Mouse (Mus musculus): ENCODE data around the gene Daxx.
"Not testable (repeated sequence)": the region's sequence is repeated elsewhere in the genome, so short reads cannot be mapped to it uniquely, and the experiment has no call there.

The Daxx gene

DNA sequence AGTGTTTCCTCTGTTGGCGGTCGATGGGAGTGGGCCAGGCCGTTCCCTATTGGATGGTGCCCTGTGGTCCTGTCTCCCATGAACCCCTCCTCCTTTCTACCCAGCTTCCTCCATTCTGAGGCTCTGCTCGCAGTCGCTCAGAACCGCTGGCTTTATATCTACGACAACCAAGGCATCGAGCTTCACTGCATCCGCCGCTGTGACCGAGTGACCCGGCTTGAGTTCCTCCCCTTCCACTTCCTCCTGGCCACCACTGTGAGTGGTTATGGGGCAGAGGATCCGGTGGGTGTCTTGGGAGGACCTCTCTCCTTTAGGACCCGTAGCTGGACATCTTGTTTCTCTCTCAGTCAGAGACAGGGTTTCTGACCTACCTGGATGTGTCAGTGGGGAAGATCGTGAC lies 34.2 kb downstream of the Daxx start:
- DNase-seq (ENCODE audit: low spot score) = no peak

DNA sequence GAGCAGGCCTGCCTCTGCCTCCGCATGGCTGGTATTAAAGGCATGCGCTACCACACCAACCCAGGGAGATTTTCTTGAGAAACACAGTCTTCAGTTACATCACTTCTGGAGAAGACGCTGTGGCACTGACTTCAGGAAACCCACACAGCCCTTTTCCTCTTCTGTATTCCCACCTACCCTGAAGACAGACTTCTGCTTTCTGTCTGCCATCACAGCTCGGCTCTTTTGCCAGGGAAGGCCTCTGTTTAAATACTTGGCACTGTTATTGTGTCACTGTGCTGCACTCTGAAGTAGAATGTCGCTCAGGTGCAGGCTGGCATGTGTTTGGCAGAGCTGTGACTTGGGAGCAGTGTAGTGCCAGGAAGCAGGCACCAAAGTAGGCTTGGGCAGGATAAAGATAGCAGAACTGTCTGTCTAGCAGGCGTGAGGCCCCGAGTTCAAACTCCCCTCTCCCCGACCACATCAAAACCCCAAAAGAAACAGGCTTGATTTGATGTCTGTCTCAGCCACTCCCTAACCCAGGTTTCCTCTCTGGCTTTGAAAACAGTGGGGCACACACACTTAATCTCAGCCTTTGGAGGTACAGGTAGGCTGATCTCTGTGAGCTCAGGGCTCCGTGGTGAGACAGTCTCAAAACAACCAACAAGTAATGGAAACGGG lies 38.3 kb downstream of the Daxx start:
- DNase-seq (ENCODE audit: low spot score) = no peak

DNA sequence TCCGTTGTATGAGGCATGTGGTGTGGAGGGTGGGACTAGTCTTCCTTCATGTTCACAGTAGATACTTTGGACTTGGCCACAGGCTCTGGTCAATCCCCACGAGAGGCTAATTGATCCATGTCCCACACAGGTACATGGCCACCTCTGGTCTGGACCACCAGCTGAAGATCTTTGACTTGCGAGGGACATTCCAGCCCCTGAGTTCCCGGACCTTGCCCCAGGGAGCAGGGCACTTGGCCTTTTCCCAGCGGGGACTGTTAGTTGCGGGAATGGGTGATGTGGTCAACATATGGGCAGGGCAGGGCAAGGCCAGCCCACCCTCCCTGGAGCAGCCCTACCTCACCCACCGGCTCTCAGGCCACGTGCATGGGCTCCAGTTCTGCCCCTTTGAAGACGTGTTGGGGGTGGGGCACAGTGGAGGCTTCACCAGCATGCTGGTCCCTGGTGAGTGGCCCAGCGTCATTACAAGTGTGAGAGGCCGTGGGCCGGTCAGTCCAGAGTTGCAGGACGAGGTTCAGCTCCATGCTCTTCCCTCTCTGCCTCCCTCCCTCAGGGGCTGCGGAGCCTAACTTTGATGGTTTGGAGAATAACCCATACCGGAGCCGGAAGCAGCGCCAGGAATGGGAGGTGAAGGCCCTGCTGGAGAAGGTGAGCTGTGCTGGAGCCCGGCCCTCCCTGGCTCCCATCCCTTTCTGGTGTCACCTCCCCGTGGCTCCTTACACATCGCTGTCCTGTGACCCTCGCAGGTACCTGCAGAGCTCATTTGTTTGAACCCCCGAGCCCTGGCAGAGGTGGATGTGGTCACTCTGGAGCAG lies 39.1 kb downstream of the Daxx start:
- no peak for DNase-seq (ENCODE audit: low spot score)

DNA sequence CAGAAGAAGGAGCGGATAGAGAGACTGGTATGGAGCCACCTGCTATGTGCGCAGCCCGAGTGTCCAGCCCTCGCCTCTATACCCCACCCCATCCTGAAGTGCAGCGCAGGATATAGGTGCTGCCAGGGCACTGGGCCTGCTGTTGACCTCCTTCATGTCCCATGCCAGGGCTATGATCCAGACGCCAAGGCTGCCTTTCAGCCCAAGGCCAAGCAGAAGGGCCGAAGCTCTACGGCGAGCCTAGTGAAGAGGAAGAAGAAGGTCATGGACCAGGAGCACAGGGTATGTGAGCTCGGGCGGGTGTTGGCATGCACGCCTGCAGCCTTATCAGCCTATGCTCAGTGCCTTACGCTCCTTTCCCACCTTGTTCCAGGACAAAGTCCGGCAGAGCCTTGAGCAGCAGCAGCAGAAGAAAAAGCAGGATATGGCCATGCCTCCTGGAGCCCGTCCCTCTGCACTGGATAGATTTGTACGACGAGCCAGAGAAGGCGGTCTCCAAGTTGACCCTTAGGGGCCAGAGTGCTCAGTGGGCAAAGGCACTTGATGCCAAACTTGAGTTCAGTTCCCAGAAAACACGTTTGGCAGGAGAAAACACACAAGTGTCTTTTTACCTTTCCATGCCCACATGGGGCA lies 39.8 kb downstream of the Daxx start:
- DNase-seq (ENCODE audit: low spot score) = no peak

DNA sequence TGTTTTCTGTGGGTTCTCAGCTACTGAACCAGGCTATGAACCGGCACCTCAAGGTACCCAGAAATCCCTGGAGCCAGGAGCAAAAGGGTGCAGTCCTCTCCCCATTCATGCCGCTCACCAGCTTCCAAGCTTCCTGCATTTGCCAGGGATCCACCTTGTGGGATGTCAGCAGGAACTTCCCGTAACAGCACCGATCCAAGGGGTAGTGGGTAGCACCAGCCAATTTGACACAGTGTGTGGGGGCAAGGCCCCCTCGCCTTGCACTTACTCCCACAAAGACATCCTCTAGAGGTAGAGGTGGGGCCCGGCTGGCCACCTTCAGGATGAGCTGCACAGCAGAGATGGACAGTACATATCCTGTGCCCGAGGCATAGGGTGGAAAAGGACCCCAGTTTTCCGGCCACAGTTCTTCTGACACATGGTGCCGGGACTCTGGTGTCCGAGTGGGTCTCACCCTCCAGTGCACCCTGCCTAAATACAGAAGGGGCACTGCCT lies 41.0 kb downstream of the Daxx start:
- no peak for DNase-seq (ENCODE audit: low spot score)

DNA sequence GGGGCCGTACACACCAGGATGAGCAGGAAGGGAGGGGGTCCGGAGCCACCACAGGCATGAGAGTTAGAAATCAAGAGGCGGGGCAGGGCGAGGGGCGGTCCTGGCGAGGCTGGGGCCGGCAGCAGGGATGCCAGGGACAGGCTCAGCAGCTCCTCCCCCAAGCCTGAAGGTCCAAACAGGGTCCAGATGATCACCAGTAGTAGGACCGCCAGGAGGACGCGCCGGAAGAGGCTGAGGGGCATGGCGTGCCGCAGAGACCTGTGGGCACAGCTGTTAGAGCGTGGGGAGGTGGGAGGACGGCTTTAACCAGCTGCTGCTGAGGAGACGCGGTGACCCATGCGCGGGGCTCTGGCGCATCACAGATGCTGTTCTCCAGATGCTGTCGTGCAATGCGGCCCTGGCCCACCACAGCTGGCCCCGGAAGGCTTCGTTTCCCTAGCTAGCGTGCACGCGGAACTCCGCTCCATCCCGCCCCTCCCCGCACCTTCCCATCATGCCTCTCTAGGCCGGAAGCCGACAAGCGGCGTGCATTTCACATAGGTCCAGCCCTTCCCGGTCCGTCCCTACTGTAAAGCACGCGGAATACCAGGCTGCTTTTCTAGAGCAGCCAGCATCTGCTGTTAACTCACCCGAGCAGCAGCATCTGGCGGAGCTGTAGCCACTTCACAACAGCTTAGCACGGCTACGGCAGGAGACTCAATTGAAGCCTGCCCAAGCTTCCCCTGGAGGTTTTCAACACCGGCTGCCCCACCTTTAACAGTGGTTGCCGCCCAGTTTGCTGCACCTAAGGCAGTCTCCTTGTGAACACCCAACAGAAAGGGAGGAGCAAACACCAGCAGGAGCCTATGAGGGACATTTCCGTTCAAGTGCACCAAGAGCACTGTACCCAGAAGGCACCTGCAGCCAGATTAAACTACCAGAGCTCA lies 42.1 kb downstream of the Daxx start, which contains the start of gene B3galt4:
Gene B3galt4, minus strand, starts transcription at position 468 of the 926 bp plus-strand sequence.
- peak; percentile 57 for DNase-seq (ENCODE audit: low spot score)

DNA sequence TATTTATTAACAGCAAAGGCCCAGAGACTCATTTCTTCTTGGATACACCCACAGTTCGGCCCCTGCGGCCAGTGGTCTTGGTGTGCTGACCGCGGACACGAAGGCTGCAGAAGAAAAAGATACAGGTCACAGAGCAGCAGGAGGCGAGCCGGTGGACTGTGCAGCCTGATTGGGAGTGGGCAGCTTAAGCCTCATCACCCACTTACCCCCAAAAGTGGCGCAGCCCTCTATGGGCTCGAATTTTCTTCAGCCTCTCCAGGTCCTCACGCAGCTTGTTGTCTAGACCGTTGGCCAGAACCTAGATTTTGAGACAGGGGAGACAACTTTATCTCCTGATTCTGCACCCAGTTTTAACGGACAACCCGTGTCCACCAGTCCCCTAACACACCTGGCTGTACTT lies 42.8 kb downstream of the Daxx start:
- not testable (repeated sequence) for DNase-seq (ENCODE audit: low spot score)

DNA sequence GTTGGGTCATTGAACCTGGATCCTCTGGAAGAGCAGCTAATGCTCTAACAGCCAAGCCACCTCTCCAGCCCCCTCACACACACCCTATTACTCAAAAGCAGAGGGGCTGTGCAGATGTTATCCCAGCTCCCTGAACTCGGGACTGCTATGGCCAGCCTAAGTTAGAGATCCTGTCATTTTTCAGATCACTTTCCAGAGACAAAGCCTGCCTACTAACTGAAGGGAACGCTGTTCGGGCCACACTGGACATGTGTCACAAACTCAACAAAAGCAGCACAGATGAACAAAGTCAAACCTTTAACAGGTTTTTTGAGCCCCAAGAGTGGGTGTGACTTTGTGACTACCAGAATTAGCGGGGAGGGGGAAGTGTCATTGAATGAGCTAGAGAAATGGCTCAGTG lies 43.7 kb downstream of the Daxx start:
- DNase-seq (ENCODE audit: low spot score) = no peak

DNA sequence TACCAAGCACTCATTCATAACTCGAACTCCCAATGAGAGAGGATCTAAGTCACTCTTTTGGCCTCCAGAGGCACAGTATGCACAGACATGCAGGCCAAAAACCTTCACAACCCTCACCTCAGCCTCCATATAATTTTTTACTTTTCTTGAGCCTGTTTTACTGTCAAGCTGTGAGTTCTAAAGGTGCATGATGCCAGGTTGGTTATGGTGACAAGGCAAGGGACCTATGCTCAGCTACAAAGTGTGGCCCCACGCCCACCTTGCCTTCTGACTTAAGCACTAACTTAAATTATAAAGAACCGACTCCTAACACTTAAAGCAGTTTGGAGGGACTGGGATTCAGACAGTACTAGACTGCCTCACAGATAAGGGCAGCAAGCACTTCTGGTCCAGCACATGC lies 44.1 kb downstream of the Daxx start:
- no peak for DNase-seq (ENCODE audit: low spot score)

DNA sequence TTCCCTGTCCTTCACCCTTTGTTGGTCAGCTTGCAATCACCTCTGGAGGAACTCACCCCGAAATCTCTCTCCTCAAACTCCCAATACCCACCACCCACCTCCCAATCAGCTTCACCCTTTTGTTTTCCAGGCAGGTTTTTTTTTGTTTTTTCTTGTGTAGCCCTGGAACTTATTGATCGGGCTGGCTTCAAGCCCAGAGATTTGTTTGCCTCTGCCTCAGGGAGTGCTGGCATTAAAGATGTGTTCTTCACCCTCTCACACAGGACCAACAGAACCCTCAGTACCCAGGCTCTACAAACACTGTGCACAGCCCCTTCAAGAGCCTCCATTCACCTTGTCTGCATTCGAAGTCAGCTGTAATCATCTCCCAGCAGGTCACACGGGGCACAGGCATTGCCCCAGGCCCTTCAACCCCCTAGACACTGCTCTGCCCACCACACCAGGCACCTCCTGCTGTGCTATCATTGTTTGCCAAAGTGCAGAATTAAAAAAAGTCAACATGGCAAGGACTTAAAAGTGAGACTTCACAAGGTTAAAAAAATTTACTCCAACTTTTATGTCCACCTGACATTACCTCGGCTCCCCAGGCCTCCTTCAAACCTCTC lies 44.8 kb downstream of the Daxx start:
- no peak for DNase-seq (ENCODE audit: low spot score)

DNA sequence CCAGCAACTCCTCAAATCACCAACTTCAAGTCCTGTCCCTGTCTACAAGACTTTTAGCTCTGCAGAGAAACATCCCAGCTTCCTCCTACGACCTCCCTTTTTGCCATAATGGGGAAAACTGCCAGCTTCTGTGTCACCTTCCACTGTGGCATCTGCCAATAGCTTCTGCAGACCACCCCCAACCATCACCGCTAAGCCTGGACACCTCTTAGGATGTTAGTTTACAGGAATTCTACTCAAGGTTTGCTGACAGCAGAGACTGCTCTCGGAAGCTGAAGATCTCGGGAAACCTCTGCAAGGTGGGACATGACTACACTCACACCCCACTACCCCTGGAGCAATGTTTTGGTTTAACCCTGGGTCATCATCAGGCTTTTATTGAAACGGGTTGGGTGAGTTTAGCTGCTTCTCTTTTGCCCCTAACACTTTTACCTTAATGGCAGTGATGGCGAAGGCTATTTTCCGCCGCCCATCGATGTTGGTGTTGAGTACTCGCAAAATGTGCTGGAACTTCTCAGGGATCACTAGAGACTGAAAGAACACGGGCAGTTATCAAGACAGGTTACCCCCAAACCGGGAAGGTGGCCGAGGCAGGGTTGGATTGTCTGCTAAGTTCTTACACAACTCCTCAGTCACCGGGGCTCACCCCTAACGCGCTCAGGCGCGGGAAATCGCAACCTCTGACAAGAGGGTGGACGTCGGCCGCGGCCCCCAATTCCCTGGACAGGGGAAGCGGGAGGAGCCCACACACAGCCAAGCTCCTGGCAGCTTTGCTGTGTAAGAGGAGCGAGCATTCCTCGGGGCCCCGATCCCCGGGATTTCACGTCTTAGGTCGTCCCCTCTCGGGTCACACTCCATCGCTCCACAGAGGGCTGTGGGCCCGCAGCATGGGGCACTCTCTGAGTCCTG lies 45.7 kb downstream of the Daxx start:
- DNase-seq (ENCODE audit: low spot score) = no peak

DNA sequence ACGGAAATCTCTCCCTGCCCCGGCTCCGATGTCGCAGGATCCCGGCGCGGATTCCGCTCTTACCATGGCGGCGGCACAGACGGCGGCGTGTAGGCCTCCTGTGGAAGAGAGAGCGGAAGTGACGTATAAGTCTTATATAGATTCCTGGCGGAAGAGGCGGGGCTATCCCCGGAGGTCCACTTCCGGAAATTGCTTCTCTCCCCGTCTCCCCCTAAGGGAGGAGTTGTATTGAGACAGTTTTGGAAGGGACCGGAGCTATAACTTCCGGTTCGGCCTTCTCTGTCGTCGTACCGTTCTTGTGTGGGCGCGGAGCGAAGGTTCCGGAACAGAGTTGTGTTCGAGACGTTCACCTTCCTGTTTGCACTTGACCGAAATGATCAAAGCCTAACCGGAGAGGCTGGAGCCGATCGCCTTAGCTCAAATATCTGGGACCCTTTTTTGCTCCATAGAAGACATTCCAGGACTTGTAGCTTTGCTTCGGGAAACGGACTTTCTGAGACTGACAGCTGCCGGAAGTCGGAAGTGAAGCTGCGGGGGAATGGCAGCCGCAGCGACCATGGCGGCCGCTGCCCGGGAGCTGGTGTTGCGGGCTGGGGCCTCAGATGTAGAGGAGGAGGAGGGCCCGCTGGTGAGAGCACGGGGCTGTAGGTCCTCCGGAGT lies 46.5 kb downstream of the Daxx start, which contains the start of the genes Vps52 and Rps18:
Gene Vps52, plus strand, starts transcription at position 258 of the 660 bp plus-strand sequence.
Gene Rps18, minus strand, starts transcription at position 447 of the 660 bp plus-strand sequence.
- DNase-seq (ENCODE audit: low spot score) = peak; percentile 92

DNA sequence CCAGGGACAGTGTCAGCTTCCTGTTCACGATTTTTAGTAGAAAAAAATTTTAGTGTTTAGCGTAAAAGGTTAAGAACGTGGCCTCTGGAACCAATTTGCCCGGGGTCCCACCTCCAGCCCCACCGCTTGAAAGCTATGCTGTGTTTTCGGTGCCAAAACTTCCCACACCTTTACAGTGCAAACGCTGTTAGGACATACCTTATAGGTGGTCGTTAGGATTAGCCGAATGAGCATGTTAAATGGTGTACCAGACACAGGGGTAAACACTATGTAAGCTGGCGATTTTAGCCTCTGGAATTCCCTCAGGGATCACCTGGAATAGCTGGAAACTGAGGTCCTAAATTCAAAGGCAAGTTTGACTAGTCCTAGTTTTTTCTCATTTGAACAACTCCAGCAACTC lies 47.1 kb downstream of the Daxx start:
- DNase-seq (ENCODE audit: low spot score) = no peak

DNA sequence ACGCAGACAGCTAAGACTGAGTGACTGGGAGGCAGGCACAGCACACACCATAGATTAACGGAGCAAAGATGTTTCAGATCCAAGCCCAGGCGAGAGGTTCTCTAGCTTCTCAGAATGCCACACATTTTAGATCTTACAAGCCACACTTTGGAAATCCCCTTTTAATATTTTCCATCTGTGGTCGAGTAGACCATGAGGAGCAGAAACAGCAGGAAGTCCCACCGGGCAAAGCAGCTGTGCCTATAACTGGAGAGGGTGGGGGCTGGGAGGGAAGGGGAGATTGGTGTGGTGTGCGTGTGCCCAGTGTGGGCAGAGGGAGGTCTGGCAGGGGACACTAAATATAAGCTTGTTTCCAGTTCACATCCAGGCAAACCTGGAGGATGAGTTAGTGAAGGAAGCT lies 48.3 kb downstream of the Daxx start:
- DNase-seq (ENCODE audit: low spot score) = no peak

DNA sequence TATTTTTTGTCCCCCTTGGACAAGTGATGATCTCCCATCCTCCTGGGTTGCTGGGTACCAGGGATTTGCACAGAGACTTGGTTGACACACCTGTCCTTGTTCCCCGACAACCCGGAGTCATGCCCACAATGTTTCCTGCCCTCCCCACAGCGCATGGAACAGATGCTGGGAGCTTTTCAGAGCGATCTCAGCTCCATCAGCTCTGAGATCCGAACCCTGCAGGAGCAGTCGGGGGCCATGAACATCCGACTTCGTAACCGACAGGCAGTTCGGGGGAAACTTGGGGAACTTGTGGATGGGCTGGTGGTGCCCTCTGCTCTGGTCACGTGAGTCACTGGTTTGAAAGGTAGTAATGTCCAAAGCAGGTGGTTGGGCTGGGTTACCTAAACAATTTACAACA lies 49.2 kb downstream of the Daxx start:
- DNase-seq (ENCODE audit: low spot score) = no peak

DNA sequence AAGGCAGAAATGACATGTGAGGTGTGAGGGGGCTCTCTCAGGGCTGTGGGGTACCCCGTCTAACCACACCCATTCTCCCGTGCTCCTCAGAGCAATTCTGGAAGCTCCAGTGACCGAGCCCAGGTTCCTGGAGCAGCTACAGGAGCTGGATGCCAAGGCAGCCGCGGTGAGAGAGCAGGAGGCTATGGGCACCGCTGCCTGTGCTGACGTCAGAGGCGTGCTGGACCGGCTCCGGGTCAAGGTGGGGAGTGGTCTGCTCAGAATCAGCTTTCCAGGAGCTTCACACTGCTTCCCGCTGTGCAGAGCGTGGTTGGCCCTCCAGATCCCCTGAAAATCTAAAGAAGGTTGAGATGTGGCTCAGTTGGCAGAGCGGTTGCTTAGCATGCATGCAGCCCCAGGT lies 49.9 kb downstream of the Daxx start:
- DNase-seq (ENCODE audit: low spot score) = no peak

DNA sequence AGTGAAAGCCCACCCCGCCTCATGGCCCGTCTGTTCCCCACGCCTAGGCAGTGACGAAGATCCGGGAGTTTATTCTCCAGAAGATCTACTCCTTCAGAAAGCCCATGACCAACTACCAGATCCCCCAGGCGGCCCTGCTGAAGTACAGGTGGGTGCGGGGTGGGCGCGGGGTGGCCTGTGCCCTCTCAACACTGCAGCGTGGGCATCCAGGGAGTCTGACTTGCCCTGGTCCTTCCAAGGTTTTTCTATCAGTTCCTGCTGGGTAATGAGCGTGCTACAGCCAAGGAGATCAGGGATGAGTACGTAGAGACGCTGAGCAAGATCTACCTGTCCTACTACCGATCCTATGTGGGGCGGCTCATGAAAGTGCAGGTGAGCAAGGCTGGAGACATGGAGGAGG lies 50.7 kb downstream of the Daxx start:
- no peak for DNase-seq (ENCODE audit: low spot score)

DNA sequence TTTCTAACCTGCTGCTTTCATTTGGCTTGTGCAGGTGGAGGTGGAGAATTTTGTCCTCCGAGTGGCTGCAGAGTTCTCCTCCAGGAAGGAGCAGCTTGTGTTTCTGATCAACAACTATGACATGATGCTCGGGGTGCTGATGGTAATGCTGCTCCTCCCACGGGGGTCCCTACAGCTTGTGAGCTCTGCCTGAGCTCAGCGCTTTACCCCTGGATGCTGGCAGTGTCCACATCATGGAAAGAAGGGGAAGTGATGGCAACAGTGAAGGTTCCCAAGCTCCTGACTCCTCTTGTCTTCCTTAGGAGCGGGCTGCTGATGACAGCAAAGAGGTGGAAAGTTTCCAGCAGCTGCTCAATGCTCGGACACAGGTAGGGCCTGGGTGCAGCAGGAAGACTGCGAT lies 53.7 kb downstream of the Daxx start:
- no peak for DNase-seq (ENCODE audit: low spot score)

Measured in ovary, postnatal 10 days (tissue).